ENCODE assay signal across 11 mouse cellular contexts in the genomic region with DNA sequence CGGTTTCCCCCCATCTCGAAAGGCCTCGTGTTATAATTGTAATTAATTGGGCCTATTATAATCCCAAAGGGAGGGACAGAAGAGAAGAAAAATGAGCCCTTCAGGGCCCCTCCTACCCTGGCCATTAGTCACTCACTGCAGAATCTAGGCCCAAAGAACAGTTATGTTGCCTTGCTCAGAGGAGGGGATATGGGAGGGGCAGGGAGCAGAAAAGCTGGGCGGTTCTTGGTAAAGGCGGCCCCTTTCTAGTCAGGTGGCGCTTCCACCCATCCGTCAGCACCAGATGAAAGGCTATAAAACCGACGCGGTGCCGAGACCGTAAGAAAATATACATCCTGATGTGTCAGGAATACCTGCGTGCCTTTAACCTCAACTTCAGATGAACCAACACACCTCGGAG.
DNase-seq lines count a peak whose midpoint lies in the region; ATAC-seq lines count a peak whose summit lies in the region.
"Had no signal": no experiment of that assay in that cellular context is flagged by ENCODE, and none has a peak within 500 bp of the region (broad histone marks: within the 10 kb centered on the region; RNA-seq: fewer than 3 reads in every experiment).

No protein-coding gene starts in this region.

- H3K4me1 ChIP-seq in hindbrain, embryonic 14.5 days (replicated peaks; ENCODE audit: control insufficient read depth, insufficient read depth, low read length), result peaks cover 36% of the 10 kb centered on the region
- H3K4me1 ChIP-seq in limb, embryonic 15.5 days, result peaks cover 20% of the 10 kb centered on the region
- H3K4me1 ChIP-seq in forebrain, embryonic 15.5 days, result peaks cover 28% of the 10 kb centered on the region

- peak; percentile 31; the same call in 1 of the 2 replicates for ATAC-seq in hindbrain, embryonic 14.5 days (ENCODE audit: low FRiP score)
- no peak for ATAC-seq in limb, embryonic 15.5 days (ENCODE audit: insufficient number of reproducible peaks, low FRiP score, low TSS enrichment, low read depth)
- ATAC-seq in forebrain, embryonic 15.5 days (replicated peaks), result no peak

- no peak overlapping the region for H3K4me3 ChIP-seq in hindbrain, embryonic 14.5 days (replicated peaks; ENCODE audit: low read length)
- H3K4me3 ChIP-seq in limb, embryonic 15.5 days, result peak overlapping the region; percentile 9; the same call in 1 of the 2 replicates
- H3K4me3 ChIP-seq in forebrain, embryonic 15.5 days, result no peak overlapping the region

- H3K9ac ChIP-seq in hindbrain, embryonic 14.5 days, result 0 out of 2 replicates have a peak overlapping the region, but pooled peaks have one; percentile 9
- H3K9ac ChIP-seq in limb, embryonic 15.5 days, result no peak overlapping the region
- H3K9ac ChIP-seq in forebrain, embryonic 15.5 days (replicated peaks), result no peak overlapping the region
- H3K9ac ChIP-seq: liver, embryonic 14.5 days had no signal

- peak; percentile 64 for DNase-seq in heart, adult 11 months
- no peak for DNase-seq in heart, postnatal 36 days
- peak; percentile 40 for DNase-seq in CD4-positive, CD25-positive, alpha-beta regulatory T cell, adult 2 months (ENCODE audit: low read depth, low spot score)
- DNase-seq in hindbrain, embryonic 14.5 days (ENCODE audit: low spot score), result no peak
- DNase-seq in left cerebral cortex, adult 18-20 months (ENCODE audit: low spot score in 2 of 2), result no peak
- no peak for DNase-seq in layer of hippocampus, adult 8-10 months (ENCODE audit: low spot score in 2 of 2)
- DNase-seq: adrenal gland, adult 8-10 months; cerebellum, adult 11-12 months had no signal

- no peak overlapping the region for H3K4me2 ChIP-seq in hindbrain, embryonic 14.5 days (replicated peaks)
- H3K4me2 ChIP-seq in limb, embryonic 15.5 days, result peak overlapping the region; percentile 29
- H3K4me2 ChIP-seq in forebrain, embryonic 15.5 days (replicated peaks), result no peak overlapping the region

- WGBS in hindbrain, embryonic 14.5 days, result 54% methylated on average over 14 of the region's 14 CpGs
- WGBS in limb, embryonic 15.5 days, result 14% methylated on average over 14 of the region's 14 CpGs
- 83% methylated on average over 14 of the region's 14 CpGs for WGBS in forebrain, embryonic 15.5 days

- no peaks in the 10 kb centered on the region for H3K36me3 ChIP-seq in hindbrain, embryonic 14.5 days (replicated peaks; ENCODE audit: control insufficient read depth, insufficient read depth)
- no peaks in the 10 kb centered on the region for H3K36me3 ChIP-seq in limb, embryonic 15.5 days
- H3K36me3 ChIP-seq in forebrain, embryonic 15.5 days, result no peaks in the 10 kb centered on the region

- intact Hi-C loops in heart, postnatal 36 days (cut with DNase I), result no loop called here

- H3K27me3 ChIP-seq in hindbrain, embryonic 14.5 days (ENCODE audit: control insufficient read depth, insufficient read depth, low read length), result no peaks in the 10 kb centered on the region
- H3K27me3 ChIP-seq in limb, embryonic 15.5 days, result peaks cover 9% of the 10 kb centered on the region; the same call in 1 of the 2 replicates
- H3K27me3 ChIP-seq in forebrain, embryonic 15.5 days, result no peaks in the 10 kb centered on the region

- no peaks in the 10 kb centered on the region for H3K9me3 ChIP-seq in hindbrain, embryonic 14.5 days (ENCODE audit: control insufficient read depth, low read length)
- H3K9me3 ChIP-seq in limb, embryonic 15.5 days, result no peaks in the 10 kb centered on the region
- H3K9me3 ChIP-seq in forebrain, embryonic 15.5 days, result no peaks in the 10 kb centered on the region

- H3K27ac ChIP-seq in hindbrain, embryonic 14.5 days, result peak overlapping the region; percentile 58; the same call in 1 of the 2 replicates
- H3K27ac ChIP-seq in limb, embryonic 15.5 days, result no peak overlapping the region
- no peak overlapping the region for H3K27ac ChIP-seq in forebrain, embryonic 15.5 days (replicated peaks)
- H3K27ac ChIP-seq: liver, embryonic 14.5 days had no signal

Comparison
In these comparisons a context has a peak if more than half of its experiments do, and no peak if none do; other contexts are left out.
1. DNase-seq: peak in heart, adult 11 months (single experiment) and CD4-positive, CD25-positive, alpha-beta regulatory T cell, adult 2 months (single experiment); none in heart, postnatal 36 days (0 of 2), hindbrain, embryonic 14.5 days (single experiment), left cerebral cortex, adult 18-20 months (0 of 2) and layer of hippocampus, adult 8-10 months (0 of 2).